Mouse (Mus musculus) telencephalon, adult 2 months (tissue): ENCODE results near the gene Figla.
A peak's percentile ranks its signal among the peaks of the same experiment; 100 is the strongest.

ENCODE experiments used
- DNase-seq: peaks from one replicate; pipeline ENCODE4 v3.0.0-alpha.2; 2011; ENCODE audit warnings: low read depth, low spot score

Figla gene

DNA sequence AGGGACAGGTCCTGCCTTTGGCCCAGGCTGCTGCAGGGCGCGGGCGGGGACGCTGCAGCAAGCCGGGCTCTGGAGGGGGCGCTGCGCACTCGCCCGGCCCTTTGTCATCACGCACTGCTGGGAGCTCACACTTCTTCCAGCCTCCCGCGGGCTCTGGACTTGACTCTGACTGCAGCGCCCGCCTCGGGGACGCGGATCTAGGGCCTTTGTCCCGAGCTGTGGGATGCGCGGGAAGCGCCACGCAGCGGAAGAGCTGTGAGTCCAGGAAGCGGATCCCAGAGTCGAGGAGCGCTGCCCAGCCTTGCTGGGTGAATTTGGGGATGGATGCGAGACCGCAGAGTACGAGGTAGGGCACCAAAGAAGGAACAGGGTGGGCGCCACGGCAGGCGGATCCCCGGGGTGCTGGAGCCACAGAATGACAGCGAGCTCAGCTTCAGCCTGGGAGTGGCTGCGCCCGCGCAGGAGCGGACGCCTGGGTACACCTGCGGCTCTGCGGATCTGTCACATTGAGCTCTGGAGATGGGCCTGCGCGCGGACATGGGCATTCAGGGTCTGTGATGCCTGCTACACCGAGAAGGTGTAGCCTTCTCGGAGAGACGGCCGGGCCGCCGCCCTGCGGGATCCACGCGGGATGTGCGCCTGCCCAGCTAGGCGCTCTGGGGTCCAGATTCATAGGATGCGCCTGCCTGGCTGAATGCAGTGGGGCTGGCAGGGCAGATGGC lies 12.8 kb downstream of the Figla start, which contains the start of gene Add2:
Gene Add2, plus strand, starts transcription at position 81 of the 722 bp plus-strand sequence.
- no peak for DNase-seq

DNA sequence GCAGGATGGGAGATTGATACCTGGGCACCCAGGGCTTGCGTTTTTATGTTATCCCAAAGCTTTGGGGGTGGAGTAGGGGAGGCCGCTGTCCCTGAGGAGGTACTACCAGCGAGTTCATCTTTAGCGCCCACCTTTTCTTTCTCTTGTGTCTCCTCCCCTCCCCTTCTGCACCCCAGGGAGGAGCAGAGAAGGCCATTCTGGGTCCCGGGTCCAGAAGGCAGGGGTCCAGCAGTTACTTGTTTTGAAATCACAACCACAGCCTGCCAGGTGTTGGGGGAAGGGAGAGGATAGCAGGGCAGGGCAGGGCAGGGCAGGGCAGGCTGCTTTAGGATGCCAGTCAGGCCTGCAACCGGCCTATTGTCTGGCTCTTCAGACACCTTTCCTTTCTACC lies 13.3 kb downstream of the Figla start:
- no peak for DNase-seq

DNA sequence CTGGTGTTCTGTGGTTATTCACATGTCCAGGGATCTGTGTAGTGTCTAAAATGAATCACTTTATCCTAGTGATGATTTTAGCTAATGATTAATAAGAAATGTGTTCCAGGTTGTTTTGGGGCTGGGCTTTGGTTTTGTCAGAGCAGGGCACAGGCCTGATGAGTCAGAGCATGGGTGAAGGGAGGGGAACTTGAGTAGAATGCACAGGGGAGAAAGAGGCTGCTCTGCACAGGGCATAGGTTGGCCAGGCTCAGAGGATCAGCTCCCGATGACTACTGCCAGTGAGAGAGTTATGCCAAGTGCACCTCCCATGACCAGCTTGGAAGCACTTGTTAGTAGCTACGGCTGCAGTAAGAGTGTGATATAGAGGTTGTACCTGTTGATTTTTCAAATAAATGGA lies 15.6 kb downstream of the Figla start:
- DNase-seq, result no peak

DNA sequence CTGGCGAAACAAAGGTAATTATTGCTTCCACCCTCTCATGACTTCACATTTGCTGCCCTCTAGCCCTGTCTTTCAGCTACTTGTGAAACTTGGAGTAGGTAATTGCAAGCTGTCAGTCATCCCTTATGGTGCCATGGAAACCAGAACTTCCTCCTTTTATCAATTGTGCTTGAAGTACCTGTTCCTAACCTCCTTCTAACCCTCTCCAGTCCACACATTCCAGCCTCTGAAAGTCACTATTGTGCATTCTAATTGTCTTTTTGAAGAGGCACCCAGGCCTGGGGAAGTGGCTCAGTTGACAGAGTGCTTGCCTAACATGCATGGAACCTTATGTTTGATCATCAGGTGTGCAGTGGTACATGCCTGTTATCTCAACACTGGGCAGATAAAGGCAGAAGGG lies 17.7 kb downstream of the Figla start:
- no peak for DNase-seq

DNA sequence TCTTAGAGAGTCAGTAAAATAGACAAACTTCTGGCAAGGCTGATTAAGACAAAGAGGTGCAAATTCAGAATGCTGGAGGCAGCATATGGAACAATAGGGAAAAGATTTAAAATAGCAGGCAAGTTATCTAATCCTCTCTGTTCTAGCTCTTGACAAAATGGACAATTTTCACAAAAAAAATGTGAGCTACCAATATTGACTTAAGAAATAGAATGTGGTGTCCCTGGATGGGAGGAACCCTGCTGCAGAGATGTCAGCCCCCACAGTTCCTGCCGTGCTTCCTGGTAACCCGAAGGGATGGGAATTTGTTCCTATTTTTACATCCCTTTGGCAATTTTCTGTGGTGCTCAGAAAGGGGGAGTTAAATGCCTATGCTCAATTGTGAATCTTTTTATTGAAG lies 22.9 kb downstream of the Figla start:
- peak; percentile 88 for DNase-seq

DNA sequence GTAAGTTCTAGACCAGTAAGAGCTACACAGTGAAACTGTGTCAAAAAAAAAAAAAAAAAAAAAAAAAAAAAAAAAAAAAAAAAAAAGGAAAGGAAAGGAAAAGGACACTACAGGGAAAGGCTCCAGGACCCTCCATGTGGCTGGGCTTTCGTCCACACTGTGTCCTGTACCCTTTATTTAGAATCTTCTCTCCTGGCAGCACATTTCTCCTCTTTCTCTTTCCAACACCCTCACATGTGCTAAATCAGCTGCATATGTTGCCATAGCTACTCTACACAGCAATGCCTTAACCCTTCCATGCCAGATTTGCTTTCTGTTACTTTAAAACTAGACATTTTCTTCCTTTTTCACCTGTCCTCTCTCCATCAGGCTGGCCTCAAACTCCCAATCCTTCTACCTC lies 24.2 kb downstream of the Figla start:
- DNase-seq, result peak; percentile 80

DNA sequence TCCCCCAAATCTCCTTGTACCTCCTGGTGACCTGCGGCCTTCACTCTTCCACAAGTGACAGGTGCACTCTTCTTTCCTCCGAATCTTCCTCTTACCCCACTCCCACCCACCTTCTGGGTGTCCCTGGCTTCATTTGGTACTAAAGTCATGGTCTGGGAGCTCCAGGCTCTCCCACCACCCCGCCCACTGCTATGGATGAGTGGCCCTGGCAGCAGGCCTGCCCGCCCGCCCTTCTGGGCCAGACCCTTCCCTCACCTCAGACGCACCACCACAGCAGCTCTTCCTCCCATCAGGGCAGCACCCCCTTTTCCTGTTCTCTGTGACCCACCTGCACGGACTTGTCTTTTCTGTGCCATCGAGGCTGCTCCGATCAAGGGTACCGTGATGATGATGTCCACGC lies 31.5 kb downstream of the Figla start:
- no peak for DNase-seq

DNA sequence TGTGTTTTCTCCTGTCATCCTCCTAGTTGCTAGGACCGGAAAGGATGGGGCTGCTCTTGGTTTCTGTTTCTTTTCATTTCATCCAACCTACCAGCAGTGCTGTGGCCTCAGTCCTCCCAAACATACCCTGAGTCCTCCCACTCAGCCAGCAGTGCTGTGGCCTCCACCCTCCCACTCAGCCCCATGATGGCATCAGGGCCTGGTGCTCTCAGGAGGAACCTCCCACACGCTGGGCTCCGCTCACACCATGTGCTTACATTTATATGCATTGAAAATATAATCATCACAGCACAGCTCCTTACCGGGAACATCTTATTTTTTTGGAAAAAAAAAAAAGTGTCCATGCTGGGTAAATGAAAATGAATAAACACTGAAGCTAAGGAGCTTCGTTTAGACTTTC lies 32.5 kb downstream of the Figla start:
- DNase-seq, result peak; percentile 92

DNA sequence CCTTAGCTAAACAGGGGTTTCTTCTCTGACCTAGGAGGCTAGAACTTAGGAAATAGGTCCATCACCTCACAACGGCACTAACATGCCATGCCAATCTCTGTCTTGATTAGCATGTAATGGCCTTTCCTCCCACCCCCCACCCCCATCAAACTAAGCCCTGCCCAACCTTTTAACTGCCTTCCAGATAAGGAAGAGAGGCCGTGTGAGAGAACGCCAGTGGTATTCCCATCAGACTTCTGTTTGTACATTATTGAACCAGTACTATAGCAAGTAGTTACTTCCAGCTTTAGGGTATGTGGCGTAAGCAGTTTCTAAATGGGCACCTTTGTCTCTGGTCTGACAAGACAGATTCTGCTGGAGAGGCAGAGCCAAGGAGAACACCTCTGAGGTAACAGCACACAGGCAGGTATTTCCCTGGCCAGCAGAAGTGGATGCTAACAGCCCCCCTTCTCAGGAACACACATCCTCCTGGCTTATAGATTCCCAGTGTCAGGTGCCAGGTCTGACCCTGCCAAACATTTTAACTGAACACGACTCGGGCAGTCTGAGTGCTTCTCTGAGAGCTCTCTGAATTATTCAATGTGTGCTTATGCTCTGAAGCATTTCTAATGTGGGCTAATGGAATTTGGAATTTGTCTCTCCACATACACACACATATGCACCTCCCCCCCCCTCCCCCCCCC lies 34.8 kb downstream of the Figla start:
- DNase-seq, result no peak

DNA sequence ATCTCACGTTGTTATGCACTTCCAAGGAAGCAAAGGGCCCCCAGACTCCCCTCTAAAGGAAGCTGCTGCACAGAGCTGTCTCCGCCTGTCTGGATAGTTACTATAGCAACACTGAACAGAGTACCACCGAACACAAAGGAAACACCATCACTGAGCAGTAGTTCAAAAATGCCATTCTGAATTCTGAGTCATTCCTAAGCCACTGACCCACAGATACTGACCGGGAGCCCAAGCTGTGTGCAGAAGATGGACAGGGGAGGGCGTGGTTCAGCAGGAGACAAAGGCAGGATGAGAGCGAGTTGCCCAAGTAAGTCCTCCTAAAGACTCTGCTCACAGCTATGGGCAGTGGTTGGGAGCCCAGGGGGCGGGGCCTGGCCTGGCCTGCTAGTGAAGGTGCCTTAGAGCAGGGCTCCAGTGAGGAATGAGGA lies 36.1 kb downstream of the Figla start:
- no peak for DNase-seq

DNA sequence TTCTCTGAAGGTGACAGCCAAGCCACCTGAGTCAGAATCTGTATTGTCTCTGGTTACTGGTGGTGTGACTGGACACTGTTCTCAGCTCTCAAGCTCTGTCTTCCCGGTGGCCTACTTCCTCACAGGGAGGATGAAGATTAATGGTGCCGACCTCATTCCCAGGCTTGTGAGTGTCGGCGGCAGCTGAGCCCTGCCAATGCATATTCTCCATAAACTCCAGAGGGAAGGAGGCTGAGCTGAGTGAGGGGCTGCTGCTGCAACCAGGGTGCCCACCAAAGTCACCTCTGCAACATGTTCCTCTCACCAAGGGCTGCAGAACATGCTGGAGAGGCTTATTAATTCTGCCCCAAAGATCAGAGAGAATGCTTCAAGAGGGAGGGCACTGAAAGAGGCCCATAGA lies 36.6 kb downstream of the Figla start:
- no peak for DNase-seq

DNA sequence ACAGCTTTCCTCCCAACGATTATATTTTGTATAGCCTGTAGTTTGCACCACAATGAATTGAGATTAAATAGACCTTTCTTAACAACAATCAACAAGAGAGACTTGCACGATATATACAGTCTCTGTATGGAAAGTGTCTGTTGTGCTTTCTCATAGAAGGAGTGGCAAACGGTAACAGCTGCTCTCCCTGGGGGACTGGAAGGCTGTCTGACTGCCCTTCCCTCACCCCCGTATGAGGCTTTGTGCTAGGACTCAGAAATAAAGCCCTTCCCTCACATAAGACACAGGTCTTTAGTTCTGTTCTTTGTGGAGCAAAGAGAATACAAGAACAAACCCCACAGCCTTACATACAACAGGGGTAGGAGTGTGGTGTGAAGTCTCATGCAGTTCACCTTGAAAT lies 37.1 kb downstream of the Figla start:
- no peak for DNase-seq

DNA sequence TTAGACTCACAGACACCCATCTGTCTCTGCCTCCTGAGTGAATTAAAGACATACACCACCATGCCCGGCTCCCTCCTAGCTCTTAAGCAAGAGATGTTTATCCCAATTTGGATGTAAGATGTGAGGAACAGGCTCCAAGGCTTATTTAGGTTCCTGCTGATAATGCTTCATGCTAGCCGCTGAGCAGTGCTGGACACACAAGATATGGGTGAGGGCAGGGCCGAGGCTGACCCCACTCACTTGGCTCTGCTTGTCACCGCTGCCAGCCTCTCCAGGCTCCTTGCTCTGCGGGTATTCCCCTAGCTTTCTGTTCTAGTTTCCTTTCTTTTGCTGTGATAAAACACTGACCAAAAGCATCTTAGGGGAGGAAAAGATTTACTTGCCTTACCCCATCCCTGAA lies 37.6 kb downstream of the Figla start:
- no peak for DNase-seq

DNA sequence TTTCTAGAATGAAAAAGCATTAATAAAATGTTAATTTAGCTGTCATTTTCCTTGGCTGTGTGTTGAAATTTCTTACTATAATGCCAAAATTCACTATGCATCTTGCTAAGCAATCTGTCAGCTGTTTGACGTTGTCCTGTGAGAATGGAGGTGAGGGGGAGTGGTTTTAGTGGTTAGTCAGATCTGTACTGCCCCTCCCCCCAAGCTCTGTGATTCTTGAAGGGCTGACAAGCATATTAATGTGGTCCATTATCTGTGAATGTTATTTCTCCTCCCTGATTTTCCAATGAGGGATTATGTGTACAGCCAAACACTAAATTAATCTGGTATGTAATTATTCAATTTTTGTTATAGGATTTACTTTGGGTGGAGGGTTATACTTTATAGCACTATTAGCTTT lies 42.5 kb downstream of the Figla start:
- no peak for DNase-seq

DNA sequence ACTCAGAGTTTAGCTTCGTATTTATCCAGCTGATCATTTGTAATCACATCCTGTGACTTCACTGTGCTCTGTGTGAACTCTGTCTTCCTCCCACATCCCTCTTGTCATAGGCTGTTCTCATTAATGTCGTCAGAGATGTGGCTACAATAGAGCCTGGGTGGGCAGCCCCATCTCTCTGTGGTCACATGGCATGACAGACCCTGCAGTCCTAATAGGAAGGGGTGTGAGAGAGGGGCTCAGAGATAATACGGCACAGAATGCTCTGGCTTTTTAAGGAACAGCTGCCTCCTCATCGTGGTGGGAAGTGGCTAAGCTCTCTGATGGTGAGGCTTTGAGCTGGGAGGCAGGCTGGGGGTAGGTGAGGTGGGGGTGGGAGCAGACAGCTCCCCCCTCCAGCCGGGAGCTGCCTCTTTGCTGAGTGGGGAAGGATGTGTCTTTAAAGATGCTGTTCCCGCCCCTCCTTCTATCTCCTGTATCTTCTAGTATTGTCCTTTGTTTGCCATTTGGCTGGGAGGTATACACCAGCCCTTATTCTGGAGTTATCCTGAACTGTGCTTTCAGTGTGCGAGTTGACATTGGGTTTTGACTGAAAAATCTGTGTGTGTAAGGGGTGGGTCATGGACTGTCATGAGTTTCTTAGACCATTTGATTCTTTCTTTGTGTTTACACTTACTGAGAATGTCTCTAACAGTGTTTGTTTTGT lies 43.3 kb downstream of the Figla start:
- no peak for DNase-seq

DNA sequence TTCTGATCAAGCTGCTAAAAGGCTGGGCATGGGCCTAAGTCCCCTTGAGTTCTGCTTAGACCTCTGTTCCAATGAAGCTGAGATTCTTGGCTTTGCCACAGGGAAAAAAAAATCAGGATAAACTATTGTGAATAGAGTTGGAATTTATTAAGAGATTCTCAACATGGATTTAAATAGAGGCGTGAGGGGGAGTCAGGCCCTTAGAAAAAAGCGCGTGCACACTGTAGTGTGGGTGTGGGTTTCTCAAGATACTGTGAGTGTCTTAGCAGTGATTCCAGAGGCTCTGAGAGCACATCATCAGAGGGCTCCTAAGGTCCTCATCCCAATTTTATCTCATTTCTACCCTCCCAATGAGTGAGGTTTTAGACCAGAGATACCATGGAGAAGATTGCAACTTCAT lies 44.2 kb downstream of the Figla start:
- DNase-seq, result peak; percentile 69

DNA sequence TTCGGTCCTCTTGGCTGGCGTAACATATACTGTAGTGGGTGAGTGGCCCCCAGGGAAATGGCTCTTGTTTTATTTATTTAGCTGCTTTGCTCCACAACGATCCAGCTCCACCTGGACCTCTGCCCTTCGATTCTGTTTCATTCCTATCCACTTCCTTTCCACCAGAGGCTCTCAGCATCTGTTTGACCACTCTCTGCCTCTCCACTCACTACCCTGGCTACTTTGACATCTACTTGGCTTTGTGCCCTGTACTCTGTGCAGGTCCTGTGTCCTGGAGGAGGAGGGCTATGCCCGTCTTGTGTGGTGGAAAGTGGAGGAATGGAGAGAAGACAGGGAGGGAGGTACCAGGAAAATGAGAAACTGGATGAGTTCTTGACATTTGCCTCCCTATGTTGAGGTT lies 46.3 kb downstream of the Figla start:
- no peak for DNase-seq

DNA sequence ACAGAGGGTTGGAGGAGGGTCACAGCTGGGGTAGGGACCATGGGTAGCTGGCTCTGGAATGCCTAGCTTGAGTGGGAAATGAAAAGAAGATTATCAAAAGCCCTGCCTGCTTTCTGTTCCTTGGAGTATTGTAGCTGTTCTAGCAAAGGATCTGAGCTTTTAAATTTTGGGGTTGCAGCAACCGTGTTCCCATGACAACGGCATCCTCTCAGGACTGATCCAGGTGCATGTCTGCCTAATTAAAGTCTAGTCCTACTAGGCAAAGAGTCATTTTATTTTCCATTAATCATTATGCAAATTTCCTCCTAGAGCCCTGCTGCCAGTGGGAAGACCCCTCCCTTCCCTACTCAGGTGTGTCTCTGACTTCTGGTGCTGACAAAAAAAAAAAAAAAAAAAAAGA lies 46.7 kb downstream of the Figla start:
- no peak for DNase-seq

DNA sequence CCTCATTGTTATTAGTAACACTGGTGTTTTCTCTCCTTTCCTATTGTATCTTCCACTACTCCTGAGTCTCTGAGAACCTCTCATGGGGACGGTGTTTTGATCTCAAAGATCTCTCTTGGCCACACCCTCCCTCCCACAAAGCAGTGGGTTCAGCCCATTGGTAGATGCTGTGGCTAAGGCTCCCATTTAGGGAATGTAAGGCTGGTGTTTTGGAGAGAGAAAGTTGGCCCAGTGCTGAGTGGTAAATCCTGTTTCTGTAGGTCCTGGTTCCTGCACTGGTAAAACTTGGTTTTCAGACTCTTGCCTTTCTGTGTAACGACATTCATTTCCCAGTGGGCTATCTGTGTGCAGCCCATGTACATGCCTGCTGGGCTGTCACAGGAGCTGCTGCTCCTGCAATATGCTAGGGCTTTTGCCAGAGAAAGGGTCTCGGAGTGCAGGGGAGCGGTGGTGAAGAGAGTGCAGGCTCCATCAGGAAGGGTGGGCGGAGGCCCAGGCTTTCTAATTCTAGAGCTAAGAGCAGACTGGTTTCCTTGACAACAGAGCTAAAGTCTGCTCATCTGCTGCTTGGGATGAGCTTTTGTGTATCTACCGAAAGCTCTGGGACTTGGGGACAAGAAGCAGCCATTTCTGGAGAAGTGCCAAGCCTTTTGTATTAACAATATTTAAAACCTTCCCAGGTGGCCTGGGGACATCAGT lies 48.5 kb downstream of the Figla start:
- peak; percentile 97 for DNase-seq

DNA sequence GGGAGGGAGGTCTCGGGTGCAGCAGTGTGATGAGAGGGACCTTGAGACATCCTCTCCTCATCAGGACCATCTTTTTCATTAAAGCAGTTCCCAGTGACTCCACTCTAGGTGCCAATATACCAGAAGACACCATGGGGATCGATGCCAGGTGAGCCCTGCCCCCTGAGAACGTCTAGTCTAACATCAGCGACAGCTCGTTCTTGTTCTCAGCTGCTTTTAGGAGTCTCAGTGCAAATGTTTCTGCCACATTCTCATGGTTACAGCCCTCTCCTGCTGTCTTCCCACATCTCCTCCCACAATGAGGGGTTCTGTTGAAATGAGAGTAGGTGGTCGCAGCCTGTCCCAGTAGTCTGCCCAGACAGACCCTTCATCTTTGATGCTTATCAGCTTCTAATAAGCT lies 50.8 kb downstream of the Figla start:
- DNase-seq, result no peak

DNA sequence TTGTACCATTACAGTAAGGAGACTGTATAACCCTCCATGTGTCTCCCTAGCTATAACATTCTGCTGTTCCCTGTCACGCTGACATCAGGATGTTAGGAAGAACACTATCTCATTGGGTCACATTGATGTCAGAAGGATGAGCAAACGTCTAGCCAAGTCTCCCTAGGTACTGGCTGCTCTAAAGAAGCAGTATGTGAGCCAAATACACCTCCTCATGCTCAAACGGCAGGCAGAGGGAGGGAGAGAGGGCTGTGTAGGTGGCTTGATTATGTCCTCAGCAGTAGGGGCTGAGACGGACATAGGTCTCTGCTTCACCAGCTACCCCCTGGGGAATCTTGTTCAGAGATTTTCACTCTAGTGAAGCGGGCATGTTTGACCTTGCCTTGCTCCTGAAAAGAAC lies 51.2 kb downstream of the Figla start:
- peak; percentile 73 for DNase-seq

DNA sequence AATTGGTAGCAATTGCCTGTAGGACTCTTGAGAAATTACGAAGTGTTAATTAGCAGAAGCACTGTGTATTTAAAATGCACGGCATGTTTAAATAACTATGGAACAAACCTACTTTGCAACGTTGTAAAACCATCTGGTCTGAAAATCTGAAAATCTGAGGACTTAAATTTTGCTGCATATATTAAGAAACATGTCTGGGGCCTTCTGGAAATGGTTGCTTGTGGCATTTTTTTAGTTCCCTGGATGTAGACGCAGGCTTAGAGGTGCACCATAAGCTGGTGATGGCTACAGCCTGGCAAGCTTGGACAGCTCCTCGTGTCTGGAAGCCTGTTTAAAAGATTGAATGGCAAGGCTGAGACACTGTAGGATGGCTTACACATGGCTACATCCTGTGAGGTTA lies 53.0 kb downstream of the Figla start:
- peak; percentile 86 for DNase-seq
